Mouse (Mus musculus) limb, embryonic 10.5 days (tissue): Measurements from ENCODE around the gene Cgnl1. TPM values are rescaled to one million over a fixed set of nuclear protein-coding genes. Genes with fewer than 3 reads are reported as not detected.

Experiments
- DNase-seq: peaks from one replicate; pipeline ENCODE4 v3.0.0-alpha.2; 2017; ENCODE audit warnings: low spot score
- H3K27ac ChIP-seq: fragments of 300-500 bp; sonication (generic); 2 replicates; pipeline ENCODE4 v1.5.1; 2016; ENCODE audit warnings: mild to moderate bottlenecking
- H3K27me3 ChIP-seq: fragments of 300-500 bp; sonication (generic); 2 replicates; pipeline ENCODE4 v1.6.1; 2016; ENCODE audit warnings: low read depth, mild to moderate bottlenecking; ENCODE audit not compliant: poor library complexity, severe bottlenecking
- H3K36me3 ChIP-seq: fragments of 300-500 bp; sonication (generic); 2 replicates; pipeline ENCODE4 v1.6.1; 2016; ENCODE audit warnings: mild to moderate bottlenecking, moderate library complexity
- H3K4me1 ChIP-seq: fragments of 300-500 bp; sonication (generic); 2 replicates; pipeline ENCODE4 v1.6.1; 2016
- H3K4me3 ChIP-seq: fragments of 300-500 bp; sonication (generic); 2 replicates; pipeline ENCODE4 v1.5.1; 2016; ENCODE audit warnings: mild to moderate bottlenecking, moderate library complexity
- H3K9me3 ChIP-seq: fragments of 300-500 bp; sonication (generic); replicated peaks from 2 replicates; pipeline ENCODE4 v1.6.1; 2016; ENCODE audit warnings: mild to moderate bottlenecking
- WGBS: fragments of 180-500 bp; shearing (Covaris S2); methylation state at CpG from one replicate; pipeline ENCODE4 v1.1.7; 2016; 5-methylcytosine and 5-hydroxymethylcytosine counted together
- polyA plus RNA-seq: library from polyadenylated mRNA; unstranded; fragments of >200 nt; fragmentation: Nextera tagmentation; extraction: Ambion mirVana; gene quantifications from 2 replicates; pipeline ENCODE4 v1.2.1, GENCODE M21; 2016

Gene Cgnl1
- polyA plus RNA-seq: 7.4 and 8.9 TPM in 2 replicates

GRCm38 (mm10) chr9:71770991-71771767 lies at the start of gene Cgnl1:
Cgnl1 (minus strand) TSS chr9:71771602.
- WGBS: under 1% methylated on average over 67 of the region's 67 CpGs
- peak within 1 kb of the TSS; percentile 74 for H3K4me3 ChIP-seq
- peaks cover 35% of the 10 kb centered on the region for H3K4me1 ChIP-seq
- DNase-seq: peak; percentile 82
- no peaks in the 10 kb centered on the region for H3K36me3 ChIP-seq
- H3K27me3 ChIP-seq: peaks cover 27% of the 10 kb centered on the region
- H3K27ac ChIP-seq: peak within 1 kb of the TSS; percentile 89
- no peaks in the 10 kb centered on the region for H3K9me3 ChIP-seq

DNA sequence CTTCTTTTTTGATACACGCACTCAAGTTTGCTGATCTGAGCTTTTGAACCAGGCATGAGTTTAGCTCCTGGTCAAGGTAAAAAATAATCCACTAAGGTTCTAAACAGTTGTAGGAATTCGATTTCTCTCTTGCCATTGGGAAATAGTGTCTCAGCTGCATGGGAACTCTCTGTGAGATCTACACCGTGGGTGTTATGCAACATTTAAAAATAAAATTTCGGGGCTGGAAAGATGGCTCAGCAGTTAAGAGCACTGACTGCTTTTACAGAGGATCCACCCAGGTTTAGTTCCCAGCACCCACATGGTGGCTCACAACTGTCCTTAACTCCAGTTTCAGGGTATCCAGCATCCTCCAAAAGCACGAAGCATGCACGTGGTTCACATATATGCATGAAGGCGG lies 47.1 kb upstream of the Cgnl1 start:
- Histone ChIP-seq H3K36me3 (no peaks in the 10 kb centered on the region), H3K27me3 (no peaks in the 10 kb centered on the region), H3K27ac (no peak overlapping the region), H3K4me3 (no peak overlapping the region), H3K4me1 (no peaks in the 10 kb centered on the region), H3K9me3 (no peaks in the 10 kb centered on the region)
- no peak for DNase-seq
- WGBS: 87% methylated on average over 7 of the region's 7 CpGs

GRCm38 (mm10) chr9:71816121-71816520 lies 44.7 kb upstream of the Cgnl1 start:
- Histone ChIP-seq H3K4me3 (no peak overlapping the region), H3K27ac (no peak overlapping the region), H3K9me3 (no peaks in the 10 kb centered on the region), H3K36me3 (no peaks in the 10 kb centered on the region), H3K27me3 (no peaks in the 10 kb centered on the region), H3K4me1 (peaks cover 5% of the 10 kb centered on the region)
- WGBS: 61% methylated on average over 3 of the region's 3 CpGs
- DNase-seq: no peak

DNA sequence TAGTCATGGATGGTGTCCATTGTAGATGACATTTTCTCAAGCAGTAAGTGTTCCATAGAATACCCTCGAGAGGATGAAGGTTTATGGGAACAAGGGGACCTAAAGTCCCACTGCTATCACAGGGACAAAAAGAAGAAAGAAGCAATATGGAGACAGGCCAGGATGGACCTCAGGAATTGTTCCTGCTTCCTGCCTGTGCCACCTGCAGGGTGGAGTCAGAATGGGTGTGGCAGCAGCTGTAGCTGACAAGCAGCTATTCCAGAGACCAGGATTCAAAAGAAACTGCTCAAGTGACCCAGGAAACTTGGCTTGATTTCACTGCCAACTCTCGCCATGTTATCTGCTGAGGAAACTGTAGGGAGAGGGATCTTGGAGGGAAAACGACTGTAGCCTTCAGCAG lies 42.2 kb upstream of the Cgnl1 start:
- Histone ChIP-seq H3K27ac (no peak overlapping the region), H3K9me3 (no peaks in the 10 kb centered on the region), H3K4me1 (peaks cover 5% of the 10 kb centered on the region), H3K4me3 (no peak overlapping the region), H3K36me3 (no peaks in the 10 kb centered on the region), H3K27me3 (no peaks in the 10 kb centered on the region)
- 86% methylated on average over 3 of the region's 3 CpGs for WGBS
- no peak for DNase-seq

DNA sequence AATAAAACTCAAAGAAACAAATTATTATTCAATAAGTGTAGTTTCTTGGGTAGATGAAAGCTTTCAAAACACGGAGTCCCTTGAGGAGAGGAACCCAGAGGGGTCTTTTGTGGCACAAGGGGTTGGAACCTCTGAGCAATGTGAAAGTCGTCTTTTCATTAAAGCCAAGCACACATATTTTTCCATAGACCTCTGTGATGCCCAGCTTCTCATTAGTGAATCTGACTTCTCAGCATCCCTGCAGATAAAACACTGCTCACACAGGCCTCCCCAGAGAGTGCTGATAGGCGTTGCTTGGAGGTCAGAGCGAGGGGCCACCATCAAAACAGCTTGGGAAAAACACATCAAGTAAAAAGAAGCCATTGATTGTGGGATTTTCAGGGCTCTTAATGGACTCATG lies 41.5 kb upstream of the Cgnl1 start:
- no peak for DNase-seq
- Histone ChIP-seq H3K36me3 (no peaks in the 10 kb centered on the region), H3K4me3 (no peak overlapping the region), H3K27ac (no peak overlapping the region), H3K27me3 (no peaks in the 10 kb centered on the region), H3K4me1 (peaks cover 6% of the 10 kb centered on the region), H3K9me3 (no peaks in the 10 kb centered on the region)
- 62% methylated on average over 4 of the region's 4 CpGs for WGBS

DNA sequence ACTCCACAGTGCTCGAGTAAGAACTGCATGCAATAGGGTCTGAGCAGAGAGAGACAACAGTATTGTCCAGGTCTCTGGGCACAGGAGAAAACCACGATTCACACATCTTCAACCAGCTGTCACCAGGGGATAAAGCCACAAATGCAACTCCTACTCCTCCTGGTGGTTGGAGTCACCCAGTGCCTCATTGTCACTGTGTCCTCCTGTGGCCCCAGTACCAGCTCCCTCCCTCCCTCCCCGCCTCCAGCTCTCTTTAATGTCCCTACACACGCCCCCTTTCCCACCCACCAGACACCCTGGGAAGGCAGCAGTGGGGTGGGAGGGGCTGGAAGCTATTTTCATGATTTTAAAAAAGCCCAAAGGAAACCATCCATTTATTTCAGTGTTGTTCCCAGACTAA lies 41.0 kb upstream of the Cgnl1 start:
- Histone ChIP-seq H3K27ac (no peak overlapping the region), H3K4me1 (peaks cover 9% of the 10 kb centered on the region), H3K4me3 (no peak overlapping the region), H3K9me3 (no peaks in the 10 kb centered on the region), H3K36me3 (no peaks in the 10 kb centered on the region), H3K27me3 (no peaks in the 10 kb centered on the region)
- WGBS: 31% methylated on average over 4 of the region's 4 CpGs
- no peak for DNase-seq

- no peaks in the 10 kb centered on the region for H3K27me3 ChIP-seq
- WGBS: 82% methylated on average over 5 of the region's 5 CpGs
- H3K36me3 ChIP-seq: no peaks in the 10 kb centered on the region
- H3K4me3 ChIP-seq: no peak overlapping the region
- H3K27ac ChIP-seq: no peak overlapping the region
- H3K4me1 ChIP-seq: peaks cover 9% of the 10 kb centered on the region
- no peaks in the 10 kb centered on the region for H3K9me3 ChIP-seq
- DNase-seq: no peak
Observed at GRCm38 (mm10) chr9:71811404-71811803, 40.0 kb upstream of the Cgnl1 start.

GRCm38 (mm10) chr9:71810723-71811122 lies 39.3 kb upstream of the Cgnl1 start:
- Histone ChIP-seq H3K27me3 (no peaks in the 10 kb centered on the region), H3K4me3 (no peak overlapping the region), H3K9me3 (no peaks in the 10 kb centered on the region), H3K36me3 (no peaks in the 10 kb centered on the region), H3K27ac (no peak overlapping the region), H3K4me1 (peaks cover 15% of the 10 kb centered on the region)
- no peak for DNase-seq
- WGBS: 85% methylated on average over 2 of the region's 2 CpGs

- Histone ChIP-seq H3K4me3 (no peak overlapping the region), H3K4me1 (peaks cover 26% of the 10 kb centered on the region)
- 39% methylated on average over 11 of the region's 11 CpGs for WGBS
Observed at GRCm38 (mm10) chr9:71808640-71809254, 37.3 kb upstream of the Cgnl1 start.

DNA sequence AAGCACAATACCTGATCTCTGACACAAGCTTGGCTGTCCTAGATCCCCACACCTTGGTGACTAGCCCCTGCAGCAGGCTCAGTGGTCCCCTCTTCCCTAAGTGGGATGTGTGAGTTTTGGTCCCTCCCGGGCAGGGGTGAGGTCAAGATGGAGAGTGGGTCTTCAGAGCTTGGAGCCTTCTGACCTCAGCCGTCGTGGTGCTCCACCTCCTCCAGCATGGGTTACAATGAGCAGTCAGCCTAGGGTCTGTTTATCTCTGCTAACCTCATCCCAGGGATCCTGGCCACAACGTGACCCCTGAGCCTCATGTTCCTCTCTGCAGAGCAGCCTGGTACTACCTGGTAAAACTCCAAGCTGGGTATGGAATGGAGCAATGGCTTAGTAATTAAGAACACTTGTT lies 36.4 kb upstream of the Cgnl1 start:
- H3K4me3 ChIP-seq: no peak overlapping the region
- no peak overlapping the region for H3K27ac ChIP-seq
- no peaks in the 10 kb centered on the region for H3K36me3 ChIP-seq
- no peaks in the 10 kb centered on the region for H3K9me3 ChIP-seq
- H3K4me1 ChIP-seq: peaks cover 31% of the 10 kb centered on the region
- no peak for DNase-seq
- no peaks in the 10 kb centered on the region for H3K27me3 ChIP-seq
- WGBS: 44% methylated on average over 4 of the region's 4 CpGs

More at GRCm38 (mm10) chr9:71808640-71809254, 37.3 kb upstream of the Cgnl1 start:
- Histone ChIP-seq H3K9me3 (no peaks in the 10 kb centered on the region), H3K27ac (no peak overlapping the region), H3K27me3 (no peaks in the 10 kb centered on the region), H3K36me3 (no peaks in the 10 kb centered on the region)
- DNase-seq: no peak

GRCm38 (mm10) chr9:71806422-71806805 lies 35.0 kb upstream of the Cgnl1 start:
- Histone ChIP-seq H3K27me3 (no peaks in the 10 kb centered on the region), H3K9me3 (no peaks in the 10 kb centered on the region), H3K36me3 (no peaks in the 10 kb centered on the region), H3K4me3 (no peak overlapping the region), H3K4me1 (peaks cover 27% of the 10 kb centered on the region), H3K27ac (no peak overlapping the region)
- DNase-seq: peak; percentile 82
- WGBS: 10% methylated on average over 2 of the region's 2 CpGs

- no peak for DNase-seq
- Histone ChIP-seq H3K27ac (peak overlapping the region; percentile 37; the same call in 1 of the 2 replicates), H3K27me3 (no peaks in the 10 kb centered on the region), H3K9me3 (no peaks in the 10 kb centered on the region), H3K4me3 (no peak overlapping the region), H3K4me1 (peaks cover 27% of the 10 kb centered on the region), H3K36me3 (no peaks in the 10 kb centered on the region)
- WGBS: 31% methylated on average over 6 of the region's 6 CpGs
Observed at GRCm38 (mm10) chr9:71805646-71806421, 34.4 kb upstream of the Cgnl1 start.

GRCm38 (mm10) chr9:71804116-71804515 lies 32.7 kb upstream of the Cgnl1 start:
- Histone ChIP-seq H3K36me3 (no peaks in the 10 kb centered on the region), H3K27me3 (no peaks in the 10 kb centered on the region), H3K4me3 (no peak overlapping the region), H3K9me3 (no peaks in the 10 kb centered on the region), H3K27ac (no peak overlapping the region), H3K4me1 (peaks cover 27% of the 10 kb centered on the region)
- no peak for DNase-seq
- 22% methylated on average over 6 of the region's 6 CpGs for WGBS
